Mouse (Mus musculus) forebrain, embryonic 16.5 days (tissue): Measurements from ENCODE around the gene Hoxa7. TPM values are rescaled to one million over a fixed set of nuclear protein-coding genes. Genes with fewer than 3 reads are reported as not detected.

Source experiments
- ATAC-seq: fragments of 200-750 bp; cut with Nextera tagmentation; 2 replicates; pipeline ENCODE4 v1.8.0; 2017; ENCODE audit warnings: mild to moderate bottlenecking, moderate library complexity
- H3K27ac ChIP-seq: fragments of 300-500 bp; sonication (generic); 2 replicates; pipeline ENCODE4 v1.5.1; 2014; ENCODE audit warnings: low read length, control low read depth
- H3K27me3 ChIP-seq: fragments of 300-500 bp; sonication (generic); replicated peaks from 2 replicates; pipeline ENCODE4 v1.6.1; 2014; ENCODE audit warnings: low read length; ENCODE audit not compliant: control insufficient read depth, insufficient read depth
- H3K36me3 ChIP-seq: fragments of 300-500 bp; sonication (generic); 2 replicates; pipeline ENCODE4 v1.6.1; 2014; ENCODE audit not compliant: control insufficient read depth, insufficient read depth
- H3K4me1 ChIP-seq: fragments of 300-500 bp; sonication (generic); replicated peaks from 2 replicates; pipeline ENCODE4 v1.6.1; 2014; ENCODE audit warnings: low read length; ENCODE audit not compliant: control insufficient read depth, insufficient read depth
- H3K4me2 ChIP-seq: fragments of 300-500 bp; sonication (generic); 2 replicates; pipeline ENCODE4 v1.6.1; 2014; ENCODE audit warnings: mild to moderate bottlenecking, low read length, control low read depth
- H3K4me3 ChIP-seq: fragments of 300-500 bp; sonication (generic); replicated peaks from 2 replicates; pipeline ENCODE4 v1.5.1; 2014; ENCODE audit warnings: mild to moderate bottlenecking, low read length, control low read depth
- H3K9ac ChIP-seq: fragments of 300-500 bp; sonication (generic); replicated peaks from 2 replicates; pipeline ENCODE4 v1.6.1; 2014; ENCODE audit warnings: low read depth, low read length, control low read depth
- H3K9me3 ChIP-seq: fragments of 300-500 bp; sonication (generic); 2 replicates; pipeline ENCODE4 v1.6.1; 2016; ENCODE audit warnings: low read length; ENCODE audit not compliant: control insufficient read depth
- WGBS: fragments of 180-500 bp; shearing (Covaris S2); extraction: QIAGEN DNeasy Blood & Tissue Kit; methylation state at CpG from one replicate; pipeline ENCODE4 v1.1.7; 2014; 5-methylcytosine and 5-hydroxymethylcytosine counted together
- polyA plus RNA-seq: library from polyadenylated mRNA; unstranded; fragments of >200 nt; fragmentation: Nextera tagmentation; extraction: Ambion mirVana; gene quantifications from 2 replicates; pipeline ENCODE4 v1.2.1, GENCODE M21; 2015

Gene Hoxa7
- polyA plus RNA-seq, 1 experiment from 2014 or later: not detected

- Histone ChIP-seq H3K36me3 (no peaks in the 10 kb centered on the region), H3K9me3 (no peaks in the 10 kb centered on the region), H3K27me3 (peaks cover 89% of the 10 kb centered on the region), H3K9ac (no peak overlapping the region), H3K4me3 (no peak overlapping the region), H3K27ac (no peak overlapping the region), H3K4me1 (no peaks in the 10 kb centered on the region), H3K4me2 (no peak overlapping the region)
- no peak for ATAC-seq
- WGBS: 3% methylated on average over 23 of the region's 23 CpGs
Measured at GRCm38 (mm10) chr6:52247766-52248637, 26.3 kb upstream of the Hoxa7 start.

- no peak for ATAC-seq
- Histone ChIP-seq H3K4me3 (no peak overlapping the region), H3K27ac (no peak overlapping the region), H3K4me2 (no peak overlapping the region), H3K36me3 (no peaks in the 10 kb centered on the region), H3K9ac (no peak overlapping the region), H3K4me1 (no peaks in the 10 kb centered on the region), H3K27me3 (peaks cover 88% of the 10 kb centered on the region), H3K9me3 (no peaks in the 10 kb centered on the region)
- 9% methylated on average over 3 of the region's 3 CpGs for WGBS
Measured at GRCm38 (mm10) chr6:52246916-52247315, 25.3 kb upstream of the Hoxa7 start.

- H3K36me3 ChIP-seq: no peaks in the 10 kb centered on the region
- H3K4me1 ChIP-seq: no peaks in the 10 kb centered on the region
- no peaks in the 10 kb centered on the region for H3K9me3 ChIP-seq
- no peak overlapping the region for H3K4me3 ChIP-seq
- no peak overlapping the region for H3K9ac ChIP-seq
- peaks cover 88% of the 10 kb centered on the region for H3K27me3 ChIP-seq
- no peak overlapping the region for H3K4me2 ChIP-seq
- under 1% methylated on average over 26 of the region's 26 CpGs for WGBS
- no peak overlapping the region for H3K27ac ChIP-seq
- no peak for ATAC-seq
Measured at GRCm38 (mm10) chr6:52246403-52246803, 24.7 kb upstream of the Hoxa7 start.

- H3K27ac ChIP-seq: no peak within 1 kb of the TSS
- no peak within 1 kb of the TSS for H3K9ac ChIP-seq
- 1% methylated on average over 20 of the region's 20 CpGs for WGBS
- H3K4me2 ChIP-seq: no peak within 1 kb of the TSS
- H3K9me3 ChIP-seq: no peaks in the 10 kb centered on the region
- no peaks in the 10 kb centered on the region for H3K36me3 ChIP-seq
- no peak within 1 kb of the TSS for H3K4me3 ChIP-seq
- no peak for ATAC-seq
- peaks cover 88% of the 10 kb centered on the region for H3K27me3 ChIP-seq
- no peaks in the 10 kb centered on the region for H3K4me1 ChIP-seq
Measured at GRCm38 (mm10) chr6:52245757-52246142, 24.1 kb upstream of the Hoxa7 start, which contains the start of gene Hoxa11. TSS of gene Hoxa11 (minus strand) at chr6:52245810.

DNA sequence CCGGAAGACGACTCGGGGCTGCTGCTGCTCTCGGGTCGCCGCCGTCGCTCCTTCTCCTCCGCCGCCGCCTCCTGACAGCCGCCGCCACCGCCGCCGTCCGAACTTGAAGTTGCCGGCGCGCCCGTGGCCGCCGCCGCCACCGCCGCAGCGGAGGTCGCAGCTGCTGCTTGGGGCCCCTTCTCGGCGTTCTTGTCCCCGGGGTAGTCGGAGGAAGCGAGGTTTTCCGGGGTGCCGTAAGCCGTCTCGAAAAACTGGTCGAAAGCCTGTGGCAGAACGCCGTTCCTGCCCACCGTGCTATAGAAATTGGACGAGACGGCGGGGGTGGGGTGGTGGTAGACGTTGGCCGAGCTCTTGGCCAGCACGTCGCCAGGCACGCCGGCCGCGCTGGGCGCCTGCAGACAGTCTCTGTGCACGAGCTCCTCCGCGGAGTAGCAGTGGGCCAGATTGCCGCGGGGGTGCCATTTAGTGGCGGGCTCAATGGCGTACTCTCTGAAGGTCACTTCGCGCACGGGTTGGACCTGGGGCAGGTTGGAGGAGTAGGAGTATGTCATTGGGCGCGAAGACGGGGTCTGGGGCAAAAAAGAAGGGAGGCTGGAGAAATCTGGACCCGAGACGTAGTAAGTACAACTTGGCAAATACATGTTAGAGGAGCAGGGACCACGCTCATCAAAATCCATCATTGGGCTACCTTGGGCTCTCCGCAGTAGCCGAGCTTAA is 23.5 kb upstream of the Hoxa7 start:
- no peaks in the 10 kb centered on the region for H3K36me3 ChIP-seq
- H3K4me1 ChIP-seq: no peaks in the 10 kb centered on the region
- H3K4me2 ChIP-seq: no peak overlapping the region
- ATAC-seq: no peak
- no peak overlapping the region for H3K9ac ChIP-seq
- H3K27ac ChIP-seq: no peak overlapping the region
- no peak overlapping the region for H3K4me3 ChIP-seq
- no peaks in the 10 kb centered on the region for H3K9me3 ChIP-seq
- H3K27me3 ChIP-seq: peaks cover 89% of the 10 kb centered on the region
- 1% methylated on average over 71 of the region's 71 CpGs for WGBS

GRCm38 (mm10) chr6:52244471-52245039 is 22.9 kb upstream of the Hoxa7 start:
- no peak overlapping the region for H3K9ac ChIP-seq
- H3K27me3 ChIP-seq: peaks cover 89% of the 10 kb centered on the region
- H3K27ac ChIP-seq: no peak overlapping the region
- no peak overlapping the region for H3K4me3 ChIP-seq
- H3K36me3 ChIP-seq: no peaks in the 10 kb centered on the region
- H3K4me2 ChIP-seq: no peak overlapping the region
- WGBS: under 1% methylated on average over 23 of the region's 23 CpGs
- no peaks in the 10 kb centered on the region for H3K9me3 ChIP-seq
- ATAC-seq: no peak
- H3K4me1 ChIP-seq: no peaks in the 10 kb centered on the region

GRCm38 (mm10) chr6:52243681-52244121 is 22.0 kb upstream of the Hoxa7 start:
- Histone ChIP-seq H3K4me2 (no peak overlapping the region), H3K4me1 (no peaks in the 10 kb centered on the region)
- under 1% methylated on average over 12 of the region's 12 CpGs for WGBS

GRCm38 (mm10) chr6:52242801-52243332 is 21.2 kb upstream of the Hoxa7 start:
- peaks cover 85% of the 10 kb centered on the region for H3K27me3 ChIP-seq
- ATAC-seq: no peak
- H3K27ac ChIP-seq: no peak overlapping the region
- no peaks in the 10 kb centered on the region for H3K4me1 ChIP-seq
- no peaks in the 10 kb centered on the region for H3K9me3 ChIP-seq
- no peak overlapping the region for H3K4me3 ChIP-seq
- H3K4me2 ChIP-seq: no peak overlapping the region
- WGBS: 8% methylated on average over 4 of the region's 4 CpGs
- H3K9ac ChIP-seq: no peak overlapping the region
- no peaks in the 10 kb centered on the region for H3K36me3 ChIP-seq

More at GRCm38 (mm10) chr6:52243681-52244121, 22.0 kb upstream of the Hoxa7 start:
- H3K9ac ChIP-seq: no peak overlapping the region
- no peak overlapping the region for H3K27ac ChIP-seq
- H3K27me3 ChIP-seq: peaks cover 89% of the 10 kb centered on the region
- no peaks in the 10 kb centered on the region for H3K36me3 ChIP-seq
- no peak for ATAC-seq
- H3K9me3 ChIP-seq: no peaks in the 10 kb centered on the region
- H3K4me3 ChIP-seq: no peak overlapping the region
